Mouse (Mus musculus): ENCODE results near the gene Mthfsd.
A peak's percentile ranks its signal among the peaks of the same experiment; 100 is the strongest.

Mthfsd gene

DNA sequence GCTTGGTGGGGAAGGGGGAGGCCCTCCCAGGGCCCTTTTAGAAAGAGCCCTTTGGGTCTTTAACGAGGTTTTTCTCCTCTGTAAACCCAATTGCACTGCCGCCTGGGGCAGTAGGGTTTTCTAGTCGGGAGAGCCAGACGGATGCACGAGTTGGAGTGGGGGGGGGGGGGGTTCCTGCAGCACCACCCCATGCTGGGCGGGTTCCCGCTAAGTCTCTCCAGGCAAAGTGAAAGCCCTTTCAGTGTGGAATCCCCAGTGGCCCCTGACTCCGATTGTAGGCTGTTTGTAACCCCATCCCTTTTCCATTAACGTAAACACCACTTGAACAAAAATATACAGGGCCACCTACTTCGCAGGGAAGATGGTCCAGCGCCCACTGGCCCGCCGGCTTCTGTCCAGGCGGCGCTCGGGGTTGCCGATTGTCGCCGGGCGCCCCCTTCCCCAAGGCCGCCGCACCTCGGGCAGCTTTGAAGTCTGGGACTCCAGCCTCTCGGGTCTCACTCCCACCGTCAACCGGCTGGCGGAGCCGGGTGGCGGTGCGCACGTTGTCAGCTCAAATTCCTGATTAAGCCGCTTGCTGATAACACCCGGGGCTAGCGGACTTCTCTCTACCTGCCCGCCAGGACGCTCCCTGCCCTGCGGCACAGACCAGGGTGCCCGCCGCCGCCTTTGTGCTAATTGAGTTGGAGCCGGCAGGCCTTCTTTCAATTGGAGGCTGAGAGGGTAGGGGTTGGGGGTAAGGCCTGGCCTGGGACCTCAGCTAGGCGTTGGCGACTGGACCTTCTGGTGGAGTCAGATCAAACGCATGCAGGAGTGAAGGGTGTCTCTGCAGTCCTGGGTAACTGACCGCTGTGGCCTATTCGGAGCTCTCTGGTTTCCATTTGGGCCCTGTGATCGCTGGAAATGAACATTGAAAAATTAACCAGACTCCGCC lies 34.8 kb downstream of the Mthfsd start:
- DNase-seq (ENCODE audit: low read depth, low spot score): no peak

GRCm38 (mm10) chr8:121072406-121073130 lies 35.6 kb downstream of the Mthfsd start:
- DNase-seq (ENCODE audit: low read depth, low spot score): no peak

DNA sequence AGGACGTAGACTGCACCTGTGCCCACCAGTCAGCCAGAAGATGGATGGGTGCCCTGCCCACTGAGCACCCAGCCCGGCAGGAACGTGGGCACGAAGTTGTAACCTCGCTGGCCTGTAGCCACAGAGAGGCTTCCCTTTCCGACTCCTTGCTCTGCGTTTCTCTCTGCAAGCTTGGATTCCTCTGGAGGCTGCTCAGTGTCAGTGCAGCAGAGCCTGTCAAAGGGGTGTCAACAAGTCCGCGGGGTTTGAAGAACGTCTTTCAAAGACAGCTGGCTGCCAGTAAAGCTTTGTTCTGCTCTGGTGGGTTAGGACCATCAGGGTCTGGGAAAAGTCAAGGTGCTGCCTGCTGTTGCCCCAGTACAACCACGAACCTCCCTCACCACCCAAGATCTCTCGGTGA lies 36.7 kb downstream of the Mthfsd start:
- no peak for DNase-seq (ENCODE audit: low read depth, low spot score)

GRCm38 (mm10) chr8:121063649-121064048 lies 44.5 kb downstream of the Mthfsd start:
- no peak for DNase-seq (ENCODE audit: low read depth, low spot score)

DNA sequence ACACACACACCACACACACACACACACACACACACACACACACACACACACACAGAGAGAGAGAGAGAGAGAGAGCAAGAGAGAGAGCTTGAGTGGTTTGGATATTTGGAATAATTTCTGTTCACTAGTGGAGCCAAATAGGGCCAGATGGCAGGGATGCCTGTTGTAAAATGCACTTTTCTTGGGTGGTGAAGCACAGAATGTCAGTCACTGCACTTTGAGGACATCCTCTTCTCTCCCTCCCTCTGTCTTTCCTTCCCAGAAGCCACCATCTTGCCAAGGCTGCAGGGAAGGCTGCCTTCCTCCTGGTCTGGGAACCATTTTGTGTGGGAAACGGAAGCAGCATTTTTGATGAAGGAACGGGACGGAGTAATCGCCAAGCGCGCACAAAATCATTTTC lies 45.7 kb downstream of the Mthfsd start:
- no peak for DNase-seq (ENCODE audit: low read depth, low spot score)

DNA sequence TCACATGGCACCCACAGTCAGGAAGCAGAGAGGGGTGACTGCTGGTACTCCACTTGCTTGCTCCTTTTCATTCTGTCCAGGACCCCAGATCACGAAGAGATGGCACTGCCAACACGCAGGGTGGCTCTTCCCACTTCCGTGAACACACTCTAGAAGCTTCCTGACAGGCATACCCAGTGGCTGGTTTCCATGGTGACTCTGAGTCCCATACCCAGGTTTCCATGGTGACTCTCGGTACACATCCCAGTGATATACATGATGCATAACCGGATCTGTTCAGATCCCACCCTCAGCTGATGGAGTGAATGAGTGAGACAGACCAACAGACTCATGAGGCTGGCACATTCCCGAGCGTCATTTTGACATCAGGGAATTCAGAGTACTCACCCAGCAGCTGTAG lies 49.1 kb downstream of the Mthfsd start:
- DNase-seq (ENCODE audit: low read depth, low spot score): peak; percentile 65

DNA sequence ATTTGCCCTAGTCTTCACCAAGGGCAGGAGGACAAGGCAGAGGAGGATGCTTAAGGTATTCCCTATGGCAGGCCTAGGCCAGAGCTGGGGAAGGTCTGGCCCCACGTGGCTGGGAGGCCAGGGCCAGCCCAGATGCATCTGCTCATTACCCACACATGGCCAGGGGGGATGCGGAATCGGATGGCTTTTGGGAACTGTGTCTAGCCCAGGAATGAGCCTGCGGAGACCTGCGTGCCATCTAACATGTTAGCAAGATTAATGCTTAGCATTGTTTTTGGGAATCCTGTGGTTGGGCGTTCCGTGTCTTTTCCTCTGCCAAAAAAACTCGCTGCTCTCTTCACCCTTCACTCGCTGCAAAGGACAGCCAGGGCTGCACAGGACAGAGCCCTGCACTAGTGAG lies 50.1 kb downstream of the Mthfsd start:
- DNase-seq (ENCODE audit: low read depth, low spot score): no peak

GRCm38 (mm10) chr8:121047441-121047840 lies 60.8 kb downstream of the Mthfsd start:
- DNase-seq (ENCODE audit: low read depth, low spot score): no peak

DNA sequence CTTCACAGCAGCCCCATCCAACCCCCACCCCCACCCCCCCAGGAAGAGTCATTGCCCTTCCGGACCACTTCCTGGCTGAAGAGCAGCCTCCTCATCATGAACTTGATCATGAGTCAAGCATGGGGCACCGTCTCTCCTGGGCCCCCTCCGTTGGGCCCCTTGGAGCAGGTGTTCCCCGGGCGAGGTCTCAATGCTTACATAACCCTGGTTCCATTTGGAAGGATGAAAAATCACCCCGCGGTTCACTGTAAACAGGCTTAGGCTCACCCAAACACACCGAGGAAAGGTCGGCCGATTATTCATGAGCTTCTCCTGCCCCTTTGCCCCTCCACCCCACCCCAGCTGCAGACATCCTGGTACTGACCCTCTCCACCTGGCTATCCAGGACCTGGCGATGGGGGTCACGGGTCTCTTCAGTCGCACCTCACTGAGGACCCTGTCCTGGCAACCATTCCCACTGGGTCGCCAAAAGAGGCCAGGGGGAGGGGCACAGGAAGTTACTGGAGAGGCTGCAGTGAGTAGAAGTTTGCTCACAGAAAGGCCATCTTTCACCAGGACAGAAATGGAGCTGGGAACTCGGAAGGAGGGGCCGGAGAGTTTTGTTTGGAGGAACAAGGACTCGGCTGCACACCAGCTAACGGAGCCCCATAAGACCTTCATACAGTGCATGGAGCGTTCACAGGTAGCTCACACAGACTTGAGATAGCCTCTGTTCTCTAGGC lies 64.3 kb downstream of the Mthfsd start:
- DNase-seq (ENCODE audit: low read depth, low spot score): no peak
